Mouse (Mus musculus) stomach, embryonic 14.5 days (tissue): ENCODE data around the gene Kcnj12. TPM values are rescaled to one million over a fixed set of nuclear protein-coding genes. Genes with fewer than 3 reads are reported as not detected.

Experiments used
- ATAC-seq: fragments of 200-750 bp; cut with Nextera tagmentation; 2 replicates; pipeline ENCODE4 v1.8.0; 2017; ENCODE audit warnings: low read depth, moderate TSS enrichment; ENCODE audit not compliant: insufficient number of reproducible peaks, insufficient read depth, low FRiP score
- H3K27ac ChIP-seq: fragments of 300-500 bp; sonication (generic); 2 replicates; pipeline ENCODE4 v1.5.1; 2014; ENCODE audit warnings: mild to moderate bottlenecking, low read length, moderate library complexity, mixed read lengths
- H3K27me3 ChIP-seq: fragments of 300-500 bp; sonication (generic); 2 replicates; pipeline ENCODE4 v1.6.1; 2014; ENCODE audit warnings: low read length, control low read depth, mixed read lengths; ENCODE audit not compliant: control insufficient read depth, insufficient read depth
- H3K36me3 ChIP-seq: fragments of 300-500 bp; sonication (generic); 2 replicates; pipeline ENCODE4 v1.6.1; 2014; ENCODE audit warnings: mild to moderate bottlenecking, control low read depth, low read length, moderate library complexity, mixed read lengths; ENCODE audit not compliant: control insufficient read depth, insufficient read depth
- H3K4me1 ChIP-seq: fragments of 300-500 bp; sonication (generic); 2 replicates; pipeline ENCODE4 v1.6.1; 2014; ENCODE audit warnings: low read length, control low read depth, mixed read lengths; ENCODE audit not compliant: control insufficient read depth, insufficient read depth
- H3K4me2 ChIP-seq: fragments of 300-500 bp; sonication (generic); replicated peaks from 2 replicates; pipeline ENCODE4 v1.6.1; 2014; ENCODE audit warnings: low read depth, low read length, control low read depth
- H3K4me3 ChIP-seq: fragments of 300-500 bp; sonication (generic); 2 replicates; pipeline ENCODE4 v1.5.1; 2014; ENCODE audit warnings: low read depth, low read length, control low read depth
- H3K9ac ChIP-seq: fragments of 300-500 bp; sonication (generic); replicated peaks from 2 replicates; pipeline ENCODE4 v1.6.1; 2014; ENCODE audit warnings: low read depth, mild to moderate bottlenecking, control low read depth, low read length, moderate library complexity, mixed read lengths
- H3K9me3 ChIP-seq: fragments of 300-500 bp; sonication (generic); 2 replicates; pipeline ENCODE4 v1.6.1; 2016; ENCODE audit warnings: low read depth, low read length, control low read depth; ENCODE audit not compliant: control insufficient read depth
- WGBS: fragments of 180-500 bp; shearing (Covaris S2); extraction: QIAGEN DNeasy Blood & Tissue Kit; methylation state at CpG from one replicate; pipeline ENCODE4 v1.1.7; 2014; 5-methylcytosine and 5-hydroxymethylcytosine counted together
- polyA plus RNA-seq: library from polyadenylated mRNA; unstranded; fragments of >200 nt; fragmentation: Nextera tagmentation; extraction: Ambion mirVana; gene quantifications from 2 replicates; pipeline ENCODE4 v1.2.1, GENCODE M21; 2014

Kcnj12 gene
- polyA plus RNA-seq, 1 experiment from 2014 or later: 0.77 TPM

DNA sequence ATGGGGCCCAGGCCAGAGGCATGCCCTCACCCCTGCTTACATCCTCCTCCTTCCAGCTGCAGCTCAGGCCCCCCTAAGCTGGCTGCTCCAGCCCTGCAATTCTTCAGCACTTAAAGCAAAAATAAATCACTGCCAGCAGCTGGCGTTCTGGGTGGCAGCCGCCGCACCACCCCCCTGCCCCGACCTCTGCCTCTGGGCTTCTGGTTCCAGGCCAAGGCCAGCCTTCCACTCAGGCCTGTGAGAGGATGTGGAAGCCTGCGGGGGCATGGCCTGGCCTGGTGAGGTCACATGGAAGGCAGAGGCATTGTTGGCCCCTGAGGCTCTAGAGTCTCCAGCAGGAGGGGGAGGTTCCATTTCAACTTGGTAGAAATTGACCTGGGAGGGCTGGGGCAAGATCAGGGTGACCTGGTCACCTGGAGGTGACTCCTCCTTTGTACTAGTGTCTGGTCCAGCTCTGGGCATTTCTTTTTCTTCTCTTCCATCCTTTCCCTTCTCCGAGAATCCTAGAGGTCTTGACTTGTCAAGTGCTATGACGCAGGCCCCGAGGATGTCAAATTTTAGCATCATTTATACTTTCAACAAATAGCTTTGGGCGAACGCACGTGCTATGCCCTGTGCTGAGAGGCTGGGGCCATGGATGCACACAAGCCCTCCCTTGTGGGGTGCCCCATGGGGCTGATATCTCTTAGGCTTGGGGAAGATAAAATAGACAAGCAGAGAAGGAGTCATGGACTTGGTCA is 6.0 kb downstream of the Kcnj12 start:
- H3K4me1 ChIP-seq: 0 out of 2 replicates have a peak, but pooled peaks cover 4% of the 10 kb centered on the region
- 46% methylated on average over 11 of the region's 11 CpGs for WGBS
- no peaks in the 10 kb centered on the region for H3K9me3 ChIP-seq
- no peak overlapping the region for H3K4me2 ChIP-seq
- H3K36me3 ChIP-seq: no peaks in the 10 kb centered on the region
- peaks cover 17% of the 10 kb centered on the region for H3K27me3 ChIP-seq
- no peak overlapping the region for H3K27ac ChIP-seq
- H3K9ac ChIP-seq: no peak overlapping the region
- no peak overlapping the region for H3K4me3 ChIP-seq
- no peak for ATAC-seq

DNA sequence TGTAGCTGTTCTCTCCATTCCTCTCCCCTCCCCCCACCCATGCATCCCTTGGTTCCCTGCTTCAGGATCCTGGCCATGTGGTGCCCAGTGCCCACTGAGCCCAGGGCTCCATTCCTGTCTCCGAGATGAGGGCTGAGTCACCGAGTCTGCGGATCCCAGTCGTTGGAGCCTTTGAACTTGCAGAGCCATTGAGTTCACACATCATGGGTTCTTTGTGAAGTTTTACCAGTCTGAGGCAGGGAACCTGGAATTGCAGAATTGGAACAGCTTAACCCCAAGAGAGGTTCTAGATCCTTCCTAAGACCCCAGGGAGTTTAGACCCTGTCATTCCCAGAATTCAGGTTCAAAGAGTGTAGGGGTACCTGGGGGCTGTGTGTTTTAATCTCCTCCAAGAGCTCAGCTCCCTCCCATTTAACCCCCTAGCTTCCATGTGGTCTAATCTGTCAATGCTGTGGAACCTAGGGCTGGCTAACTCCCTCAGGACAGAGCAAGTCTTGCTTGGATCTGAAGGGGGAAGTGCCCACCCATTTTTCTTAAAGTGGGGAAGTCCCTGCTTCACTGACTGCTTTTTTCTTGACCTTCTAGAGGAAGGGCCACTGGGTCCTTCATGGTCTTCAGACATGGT is 6.9 kb downstream of the Kcnj12 start:
- H3K9me3 ChIP-seq: no peaks in the 10 kb centered on the region
- WGBS: 51% methylated on average over 4 of the region's 4 CpGs
- peaks cover 8% of the 10 kb centered on the region for H3K27me3 ChIP-seq
- H3K36me3 ChIP-seq: no peaks in the 10 kb centered on the region
- no peak overlapping the region for H3K4me3 ChIP-seq
- H3K27ac ChIP-seq: no peak overlapping the region
- H3K4me1 ChIP-seq: 0 out of 2 replicates have a peak, but pooled peaks cover 4% of the 10 kb centered on the region
- H3K4me2 ChIP-seq: no peak overlapping the region
- H3K9ac ChIP-seq: no peak overlapping the region
- ATAC-seq: no peak

- H3K27me3 ChIP-seq: peaks cover under 1% of the 10 kb centered on the region; the same call in 1 of the 2 replicates
- no peak overlapping the region for H3K27ac ChIP-seq
- H3K4me3 ChIP-seq: no peak overlapping the region
- no peaks in the 10 kb centered on the region for H3K9me3 ChIP-seq
- no peak for ATAC-seq
- no peak overlapping the region for H3K4me2 ChIP-seq
- 84% methylated on average over 7 of the region's 7 CpGs for WGBS
- no peaks in the 10 kb centered on the region for H3K36me3 ChIP-seq
- no peak overlapping the region for H3K9ac ChIP-seq
- H3K4me1 ChIP-seq: 0 out of 2 replicates have a peak, but pooled peaks cover 4% of the 10 kb centered on the region
These were observed 7.7 kb downstream of the Kcnj12 start for GRCm38 (mm10) chr11:61029864-61030595.

- Histone ChIP-seq H3K4me2 (no peak overlapping the region), H3K36me3 (no peaks in the 10 kb centered on the region), H3K4me3 (no peak overlapping the region), H3K27me3 (no peaks in the 10 kb centered on the region), H3K4me1 (0 out of 2 replicates have a peak, but pooled peaks cover 4% of the 10 kb centered on the region), H3K9me3 (no peaks in the 10 kb centered on the region), H3K9ac (no peak overlapping the region), H3K27ac (no peak overlapping the region)
- ATAC-seq: no peak
- WGBS: 89% methylated on average over 7 of the region's 7 CpGs
These were observed 8.8 kb downstream of the Kcnj12 start for GRCm38 (mm10) chr11:61031137-61031536.

DNA sequence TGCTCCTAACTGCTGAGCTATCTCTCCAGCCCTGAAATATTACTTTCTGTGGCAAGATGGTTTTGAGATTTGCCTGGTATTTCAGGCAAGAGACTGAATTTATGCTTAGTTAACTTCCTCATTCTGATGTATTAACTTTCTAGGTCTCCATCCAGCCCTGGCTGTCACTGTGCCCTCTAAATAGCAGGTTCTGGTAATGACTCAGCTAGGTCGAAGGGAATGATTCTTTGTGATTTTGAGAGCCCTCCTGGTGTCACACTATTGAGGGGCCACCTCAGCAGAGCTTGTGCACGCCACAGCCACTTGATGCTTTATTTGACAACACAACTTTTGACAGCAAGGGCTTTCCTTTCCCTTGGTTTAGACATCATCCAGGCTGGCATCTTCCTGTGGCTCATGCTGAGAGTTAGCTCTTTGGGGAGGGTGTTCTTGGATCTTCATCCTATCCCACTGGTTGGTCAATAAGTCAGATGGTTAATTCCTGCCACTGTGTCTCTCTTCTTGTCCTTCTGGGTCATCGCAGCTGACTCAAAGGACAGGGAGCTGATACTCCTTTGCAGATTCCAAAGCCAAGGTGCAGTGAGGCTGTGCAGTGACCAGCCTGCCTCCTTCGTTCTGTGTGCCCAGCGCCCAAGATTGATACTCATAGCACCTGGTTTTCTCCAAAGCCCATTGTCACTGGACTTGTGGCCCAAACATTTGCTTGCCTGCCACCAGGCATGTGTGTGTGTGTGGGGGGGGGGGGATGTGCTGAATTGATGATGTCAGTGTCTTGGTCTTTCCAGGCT is 9.5 kb downstream of the Kcnj12 start:
- 83% methylated on average over 5 of the region's 5 CpGs for WGBS
- Histone ChIP-seq H3K27ac (no peak overlapping the region), H3K4me1 (0 out of 2 replicates have a peak, but pooled peaks cover 4% of the 10 kb centered on the region), H3K27me3 (no peaks in the 10 kb centered on the region), H3K4me2 (no peak overlapping the region), H3K4me3 (no peak overlapping the region), H3K9me3 (no peaks in the 10 kb centered on the region), H3K9ac (no peak overlapping the region), H3K36me3 (no peaks in the 10 kb centered on the region)
- no peak for ATAC-seq

GRCm38 (mm10) chr11:61032481-61032880 is 10.1 kb downstream of the Kcnj12 start:
- ATAC-seq: no peak
- no peak overlapping the region for H3K4me2 ChIP-seq
- H3K27me3 ChIP-seq: no peaks in the 10 kb centered on the region
- H3K27ac ChIP-seq: no peak overlapping the region
- no peak overlapping the region for H3K4me3 ChIP-seq
- no peaks in the 10 kb centered on the region for H3K9me3 ChIP-seq
- 0 out of 2 replicates have a peak, but pooled peaks cover 4% of the 10 kb centered on the region for H3K4me1 ChIP-seq
- no peak overlapping the region for H3K9ac ChIP-seq
- 87% methylated on average over 7 of the region's 7 CpGs for WGBS
- no peaks in the 10 kb centered on the region for H3K36me3 ChIP-seq

DNA sequence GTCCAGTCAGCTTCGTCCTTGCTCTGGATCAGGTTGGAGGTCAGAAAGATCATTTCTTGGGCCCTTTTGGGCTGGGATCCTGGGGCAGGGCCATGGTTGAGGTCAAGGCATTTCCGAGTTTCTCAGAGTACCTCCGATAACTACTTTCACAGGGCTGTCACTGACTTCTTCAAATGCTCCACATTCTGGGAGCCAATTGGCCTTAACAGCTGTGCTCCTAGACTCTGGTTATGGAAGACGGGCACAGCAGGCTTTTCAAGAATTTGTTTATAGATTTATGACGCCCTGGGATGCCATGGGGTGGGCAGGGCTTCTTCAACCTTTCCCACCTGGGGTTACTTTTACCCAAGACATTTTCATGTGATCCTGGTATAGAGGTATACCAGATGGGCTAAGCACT is 10.8 kb downstream of the Kcnj12 start:
- Histone ChIP-seq H3K4me1 (0 out of 2 replicates have a peak, but pooled peaks cover 1% of the 10 kb centered on the region), H3K4me2 (no peak overlapping the region), H3K27ac (no peak overlapping the region), H3K9me3 (no peaks in the 10 kb centered on the region), H3K36me3 (no peaks in the 10 kb centered on the region), H3K9ac (no peak overlapping the region), H3K27me3 (no peaks in the 10 kb centered on the region), H3K4me3 (no peak overlapping the region)
- WGBS: 68% methylated on average over 5 of the region's 5 CpGs
- ATAC-seq: no peak

- no peaks in the 10 kb centered on the region for H3K27me3 ChIP-seq
- 94% methylated on average over 9 of the region's 9 CpGs for WGBS
These were observed 14.3 kb downstream of the Kcnj12 start for GRCm38 (mm10) chr11:61036639-61037038.

More at GRCm38 (mm10) chr11:61036639-61037038, 14.3 kb downstream of the Kcnj12 start:
- Histone ChIP-seq H3K4me3 (no peak overlapping the region), H3K27ac (no peak overlapping the region), H3K4me2 (no peak overlapping the region), H3K4me1 (no peaks in the 10 kb centered on the region), H3K9me3 (no peaks in the 10 kb centered on the region), H3K36me3 (no peaks in the 10 kb centered on the region), H3K9ac (no peak overlapping the region)
- ATAC-seq: no peak
